Mouse (Mus musculus) right cerebral cortex, postnatal 25 days (tissue): ENCODE results near the gene Kntc1.

ENCODE experiments used
- DNase-seq: peaks from one replicate; pipeline ENCODE4 v3.0.0; 2022

The Kntc1 gene

DNA sequence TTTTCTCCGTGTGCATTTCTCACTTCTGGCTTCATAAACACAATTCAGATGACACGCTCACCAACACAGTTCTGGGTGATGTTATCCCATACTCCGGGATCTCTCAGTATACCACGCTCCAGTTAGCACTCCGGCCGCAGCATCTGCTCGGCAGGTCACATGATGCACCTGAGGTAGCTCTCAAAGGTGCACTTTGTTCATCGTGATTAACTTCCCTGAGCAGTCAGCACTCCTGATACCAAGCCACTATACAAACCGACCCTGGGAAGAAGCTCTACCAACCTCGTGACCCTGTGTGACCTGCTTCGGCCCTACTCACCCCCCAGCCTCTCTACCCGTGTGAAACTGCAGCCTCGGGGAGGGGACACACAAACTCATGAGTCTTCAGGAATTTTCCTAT, 59.6 kb downstream of the Kntc1 start:
- no peak for DNase-seq

GRCm38 (mm10) chr5:123816891-123817290, 67.4 kb downstream of the Kntc1 start:
- no peak for DNase-seq

DNA sequence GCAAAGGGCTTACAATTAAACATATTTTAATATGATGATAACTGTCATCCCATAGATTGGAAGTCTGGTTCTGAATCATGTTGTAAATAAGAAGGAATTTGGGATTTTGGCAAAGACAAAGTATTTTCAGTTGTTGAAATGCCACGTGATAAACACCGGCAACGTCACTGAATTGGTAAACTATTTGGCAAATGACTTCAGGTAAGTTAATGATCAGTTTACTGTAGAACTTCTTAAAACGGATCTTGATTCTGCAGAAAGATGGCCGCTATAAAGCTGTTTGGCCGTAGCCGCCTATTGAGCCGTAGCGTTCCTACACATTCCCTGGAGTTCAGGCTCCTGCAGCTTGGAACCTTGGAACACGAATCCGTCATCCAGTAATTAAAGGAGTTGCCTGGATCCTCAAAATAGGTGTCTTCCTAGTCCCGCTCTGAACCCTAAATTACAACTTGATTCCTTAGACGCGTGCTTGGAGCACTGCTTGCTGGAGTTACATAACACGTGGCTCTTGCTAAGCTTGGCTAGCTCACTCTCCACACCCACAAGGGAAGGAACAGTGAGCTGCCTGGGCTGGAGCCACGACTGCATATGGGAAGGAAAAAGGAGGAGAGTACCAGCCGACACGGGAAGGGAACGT, 69.5 kb downstream of the Kntc1 start:
- DNase-seq: peak; percentile 74

DNA sequence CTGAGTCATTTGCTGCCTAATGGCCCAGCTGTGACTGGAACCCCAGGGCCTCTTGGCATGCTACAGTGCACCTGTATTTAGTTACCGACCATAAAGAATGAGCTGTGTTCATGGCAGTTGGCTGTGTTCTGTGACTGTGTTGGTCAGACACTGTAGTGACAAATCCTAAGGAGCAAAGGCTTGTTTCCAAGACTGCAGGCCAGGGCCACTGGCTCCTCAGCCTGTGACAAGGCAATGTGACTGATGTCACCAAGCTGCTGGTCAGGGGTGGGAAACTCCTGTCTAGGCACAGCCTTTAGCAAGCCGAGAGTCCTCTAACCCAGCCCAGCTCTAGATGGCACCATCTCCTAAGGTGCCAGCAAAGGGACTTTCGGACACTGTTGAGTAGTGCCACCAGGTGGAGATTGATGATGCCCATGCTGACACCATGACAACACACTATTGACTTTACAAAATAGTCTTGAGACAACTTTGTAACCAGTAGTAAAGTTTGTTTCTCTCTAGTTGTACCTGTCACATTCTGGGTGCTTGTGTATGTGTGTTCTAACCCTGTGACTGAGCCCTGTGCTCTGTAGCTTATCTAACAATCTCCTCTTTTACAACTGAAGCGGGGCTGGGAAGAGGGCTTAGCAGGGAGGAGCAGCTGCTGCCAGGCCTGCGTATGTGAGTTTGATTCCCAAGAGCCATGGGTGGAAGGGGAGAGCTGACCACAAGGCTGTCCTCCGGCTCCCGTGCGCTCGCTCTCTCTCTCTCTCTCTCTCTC, 71.2 kb downstream of the Kntc1 start:
- no peak for DNase-seq

- no peak for DNase-seq
Observed at GRCm38 (mm10) chr5:123821264-123821571, 71.7 kb downstream of the Kntc1 start.

DNA sequence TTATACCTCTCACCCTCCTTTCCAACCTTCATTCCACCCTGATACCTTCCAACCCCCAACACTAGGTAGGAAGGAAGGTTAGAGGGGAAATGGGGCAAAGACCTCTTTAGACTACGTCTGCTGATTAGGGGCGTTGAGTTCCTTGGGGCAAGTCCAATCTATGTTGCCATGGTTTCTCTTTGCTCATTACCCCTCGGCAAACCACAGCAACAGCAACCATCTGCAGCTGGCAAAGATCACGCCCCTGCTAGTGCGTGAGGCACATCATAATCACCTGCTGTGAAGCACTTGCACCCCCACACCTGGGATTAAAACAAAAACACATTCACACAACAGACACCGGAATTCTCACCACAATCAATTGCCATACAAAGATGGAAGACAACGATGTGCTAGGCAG, 73.2 kb downstream of the Kntc1 start:
- no peak for DNase-seq

DNA sequence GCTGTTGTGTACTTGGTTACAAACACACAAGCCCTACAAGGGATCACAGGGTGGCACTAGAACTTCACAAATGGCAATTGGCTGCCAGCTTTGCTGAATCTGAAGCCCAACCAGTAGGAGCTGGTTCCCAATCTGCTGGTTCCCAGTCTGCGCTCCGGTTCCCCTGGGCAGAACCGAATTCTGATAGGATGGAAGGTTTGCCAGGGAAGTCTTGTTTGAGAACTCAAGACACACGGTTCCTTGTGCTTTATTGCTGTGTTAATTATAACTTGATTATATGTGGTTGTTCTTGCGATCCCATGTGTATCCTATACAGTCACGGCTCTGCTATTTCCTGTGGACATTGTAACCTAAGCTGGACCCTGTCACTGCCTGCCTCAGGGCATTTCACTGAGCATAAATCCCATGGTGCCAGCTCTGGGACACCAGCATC, 78.2 kb downstream of the Kntc1 start:
- DNase-seq: no peak

DNA sequence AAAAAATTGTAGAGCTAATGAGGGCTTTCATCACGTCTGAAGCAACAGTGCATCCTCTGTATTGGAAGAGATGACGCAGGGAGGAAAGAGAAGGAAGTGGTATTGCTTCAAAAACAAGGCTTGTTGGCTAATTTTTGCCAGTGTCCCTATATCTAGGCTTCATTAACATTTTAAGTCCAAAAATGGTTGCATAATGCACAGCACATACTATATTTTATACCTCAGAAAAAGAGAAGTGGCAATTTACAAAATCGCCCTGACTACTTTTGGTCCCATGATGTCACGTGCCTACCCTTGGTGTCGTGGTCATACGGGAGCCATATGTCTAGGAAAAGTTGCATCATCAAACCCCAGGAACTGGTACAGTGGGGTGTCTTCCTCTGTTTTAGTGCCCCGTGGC, 82.8 kb downstream of the Kntc1 start:
- DNase-seq: no peak

GRCm38 (mm10) chr5:123834836-123835235, 85.3 kb downstream of the Kntc1 start:
- no peak for DNase-seq

DNA sequence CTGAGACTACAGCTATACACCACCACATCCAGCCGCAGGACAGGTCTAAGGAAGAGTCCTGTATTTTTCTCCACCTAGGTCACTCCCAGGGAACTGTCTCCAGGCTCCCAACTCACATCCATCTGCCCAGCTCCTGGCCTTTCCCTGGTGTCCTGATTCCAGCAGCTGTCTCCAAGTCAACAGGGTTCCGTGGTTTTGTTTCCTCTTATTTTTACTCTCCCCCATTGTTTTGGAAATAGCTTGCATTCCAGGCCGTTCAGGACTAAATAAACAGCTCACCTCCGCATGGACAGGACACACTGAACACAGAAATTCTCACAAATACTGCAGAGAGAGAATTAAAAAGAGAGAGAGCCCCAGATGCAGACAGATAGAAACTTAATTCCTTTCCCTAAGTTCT, 87.9 kb downstream of the Kntc1 start:
- no peak for DNase-seq

GRCm38 (mm10) chr5:123842221-123842934, 92.9 kb downstream of the Kntc1 start:
- DNase-seq: no peak

DNA sequence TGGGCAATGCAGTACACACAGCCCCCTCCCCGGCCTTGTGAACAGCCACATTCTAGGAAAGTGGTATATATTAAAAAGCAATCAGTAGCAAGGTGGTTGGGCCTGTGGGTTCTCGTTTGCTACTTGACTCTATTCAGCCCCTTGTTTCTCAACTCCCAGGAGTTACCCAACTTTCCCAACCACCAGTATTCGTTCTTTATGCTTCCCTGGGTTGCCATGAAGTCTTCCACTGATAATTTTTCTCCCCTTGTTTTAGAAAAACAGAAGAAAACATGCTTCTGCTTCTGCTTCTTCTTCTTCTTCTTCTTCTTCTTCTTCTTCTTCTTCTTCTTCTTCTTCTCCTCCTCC, 93.4 kb downstream of the Kntc1 start:
- DNase-seq: no peak

- no peak for DNase-seq
Observed at GRCm38 (mm10) chr5:123843816-123844215, 94.3 kb downstream of the Kntc1 start.

- no peak for DNase-seq
Observed at GRCm38 (mm10) chr5:123844316-123844715, 94.8 kb downstream of the Kntc1 start.

- DNase-seq: no peak
Observed at GRCm38 (mm10) chr5:123851398-123851797, 101.9 kb downstream of the Kntc1 start.

DNA sequence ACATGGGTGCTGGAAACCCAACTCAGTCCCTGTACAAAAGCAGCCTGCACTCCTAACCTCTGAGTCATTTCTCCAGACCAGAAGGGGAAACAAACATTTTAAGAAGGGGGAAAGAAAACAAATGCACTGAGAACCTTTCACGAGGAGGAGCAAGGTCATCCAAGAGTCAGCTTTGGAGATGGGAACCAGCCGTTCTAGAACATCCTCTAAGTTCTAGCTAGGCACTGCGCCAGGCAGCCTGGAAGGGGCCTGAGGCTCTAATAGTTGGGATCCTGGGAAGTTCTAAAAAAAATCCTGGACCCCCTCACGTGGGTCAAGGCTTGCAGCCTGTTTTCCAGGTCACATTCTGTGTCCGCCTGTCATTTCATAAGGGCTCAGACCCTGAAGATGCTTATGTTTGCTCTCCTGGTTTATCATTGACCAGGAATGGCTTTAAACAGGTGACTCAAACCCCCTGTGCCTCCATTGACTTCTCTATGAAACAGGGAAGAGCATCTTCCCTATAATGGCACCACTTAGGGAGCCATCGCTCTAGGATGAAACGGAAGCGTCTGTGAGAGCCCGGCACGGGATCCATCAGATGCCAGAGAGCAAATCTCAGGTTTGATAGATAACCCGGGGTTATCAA, 104.5 kb downstream of the Kntc1 start:
- DNase-seq: no peak

DNA sequence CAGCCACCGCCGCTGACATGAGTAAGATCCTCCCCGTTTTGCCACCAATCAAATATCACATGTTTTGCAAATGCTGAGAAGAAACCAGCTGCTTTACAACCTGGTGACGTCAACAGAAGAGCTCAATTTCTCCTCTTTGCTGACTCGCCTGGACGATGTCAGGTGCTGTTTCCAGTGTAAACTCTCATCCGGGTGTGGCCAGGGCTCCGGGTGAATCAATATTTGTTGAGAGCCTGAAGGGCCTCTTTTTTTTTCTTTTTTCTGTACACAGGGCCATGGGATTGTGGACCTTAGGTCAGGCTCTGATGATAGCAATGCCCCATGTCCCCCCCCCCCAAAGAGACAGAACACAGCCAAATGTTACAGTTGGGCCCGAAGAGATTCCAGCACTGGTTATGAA, 105.0 kb downstream of the Kntc1 start:
- DNase-seq: no peak

DNA sequence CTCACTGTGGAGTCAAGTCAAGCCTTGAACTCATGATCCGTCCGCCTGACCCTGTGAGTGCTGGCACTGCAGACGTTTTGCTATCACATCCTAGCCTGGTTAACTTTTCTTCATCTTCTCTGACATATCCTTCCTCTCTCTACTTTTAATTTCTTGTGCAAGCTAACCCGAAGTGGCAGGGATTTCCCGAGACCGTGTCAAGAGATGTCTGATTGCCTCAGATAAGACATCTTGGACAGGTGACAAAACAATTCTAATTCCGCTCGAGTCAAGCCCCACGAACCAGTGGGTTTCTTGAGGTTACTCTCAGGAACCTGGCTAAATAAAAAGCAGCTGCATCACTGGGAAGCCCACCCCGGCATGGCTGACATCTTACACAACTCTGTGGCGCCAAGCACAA, 109.3 kb downstream of the Kntc1 start:
- DNase-seq: no peak

GRCm38 (mm10) chr5:123862374-123863350, 113.1 kb downstream of the Kntc1 start:
- no peak for DNase-seq

GRCm38 (mm10) chr5:123863934-123864333, 114.4 kb downstream of the Kntc1 start:
- DNase-seq: no peak

DNA sequence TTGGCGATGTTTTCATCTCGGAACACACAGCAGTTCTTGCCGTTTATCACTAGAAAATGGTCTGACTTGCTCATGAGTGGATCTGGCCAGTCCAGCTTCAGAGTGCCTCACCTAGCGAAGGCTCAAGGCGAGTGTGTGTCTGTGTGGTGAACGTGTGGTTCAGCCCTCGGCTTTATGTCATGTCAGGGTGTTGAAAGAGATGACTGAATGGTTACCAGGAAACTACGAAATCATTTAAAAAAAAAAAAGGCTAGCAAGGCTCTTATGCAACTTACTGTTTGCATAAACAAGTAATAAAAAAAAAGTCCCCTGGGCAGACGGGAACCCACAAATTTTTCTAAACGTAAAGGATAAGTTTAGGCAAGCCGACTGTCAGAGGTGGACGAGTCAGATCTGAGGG, 115.8 kb downstream of the Kntc1 start, which contains the start of gene Hcar2:
Hcar2 (minus strand) TSS at position 135 of the 400 bp plus-strand sequence.
- no peak for DNase-seq

DNA sequence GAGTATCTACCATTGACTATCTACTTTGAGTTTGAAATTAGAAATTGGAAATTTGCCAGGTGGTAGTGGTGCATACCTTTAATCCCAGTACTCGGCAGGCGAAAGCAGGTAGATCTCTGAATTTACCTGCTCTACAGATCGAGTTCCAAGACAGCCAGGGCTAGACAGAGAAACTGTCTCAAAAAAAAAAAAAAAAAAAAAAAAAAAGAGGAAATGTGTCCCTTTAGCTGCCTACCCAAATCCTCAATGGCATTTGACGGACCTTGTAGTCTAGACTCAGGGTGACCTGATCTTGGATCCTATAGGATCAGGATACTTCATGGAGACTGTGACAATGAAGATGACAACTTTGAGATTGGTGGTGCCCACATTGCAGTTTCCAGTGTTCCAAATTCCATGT, 116.9 kb downstream of the Kntc1 start:
- no peak for DNase-seq

GRCm38 (mm10) chr5:123869615-123870014, 120.1 kb downstream of the Kntc1 start:
- DNase-seq: no peak
